Mouse (Mus musculus): ENCODE data around the gene Cox4i2.

Gene Cox4i2

DNA sequence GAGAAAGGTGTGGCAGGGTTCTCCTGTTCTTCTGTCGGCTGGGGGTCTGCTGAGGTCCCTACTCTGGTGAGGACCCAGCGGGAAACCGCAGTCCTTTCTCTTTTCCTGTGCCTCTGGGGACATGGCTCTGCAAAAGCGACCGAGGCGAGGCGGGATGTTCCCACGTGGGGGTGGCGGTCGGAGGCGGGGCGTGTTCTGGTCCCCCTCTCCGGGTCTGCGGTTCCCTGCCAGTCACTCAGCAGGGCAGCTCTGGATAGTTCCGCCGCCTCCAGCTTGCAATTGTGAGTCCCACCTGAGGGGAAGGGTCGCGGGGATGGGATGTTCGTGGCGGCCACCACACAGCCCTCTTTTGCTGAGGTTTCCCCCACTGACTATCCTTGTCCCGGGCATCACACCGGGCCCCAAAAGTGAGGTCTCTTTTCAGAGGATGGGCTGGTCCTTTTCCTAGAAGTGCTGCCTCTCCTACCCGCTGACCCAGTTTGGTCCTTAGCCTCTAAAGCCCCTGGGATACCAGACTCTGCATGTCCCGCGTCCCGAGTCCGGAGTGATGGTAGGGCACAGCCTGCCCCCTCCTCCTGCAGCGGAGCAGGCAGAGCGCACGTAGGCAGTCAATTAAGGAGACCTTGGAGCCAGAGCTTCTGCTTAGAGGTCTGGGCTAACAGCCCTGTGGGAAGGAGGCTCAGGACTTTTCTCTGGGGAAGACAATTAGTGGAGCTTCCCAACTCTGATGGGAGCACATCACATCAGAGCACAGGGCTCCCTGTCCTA lies at the start of gene Cox4i2:
Gene Cox4i2 (plus strand): TSS at position 230 of the 768 bp plus-strand sequence.
- DNase-seq (ENCODE audit: low spot score in 2 of 2): no peak

DNA sequence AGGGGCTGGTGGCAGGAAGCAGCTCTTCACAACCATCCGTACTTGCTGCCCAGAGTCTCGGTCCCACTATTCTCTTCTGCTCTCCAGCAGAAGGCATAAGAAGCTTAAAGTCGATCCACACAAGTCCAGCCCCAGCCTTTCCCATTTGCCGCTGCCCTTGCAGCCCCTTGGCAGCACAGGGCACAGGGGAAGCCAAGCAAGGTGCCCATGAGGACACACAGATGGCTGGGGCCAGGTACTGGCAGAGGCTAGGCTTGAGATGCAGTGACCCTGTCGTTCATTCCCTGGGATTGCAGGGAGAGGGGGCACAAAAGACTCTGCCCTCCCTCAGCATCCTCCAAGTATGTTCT lies 49.7 kb upstream of the Cox4i2 start:
- DNase-seq (ENCODE audit: low spot score in 2 of 2): no peak

DNA sequence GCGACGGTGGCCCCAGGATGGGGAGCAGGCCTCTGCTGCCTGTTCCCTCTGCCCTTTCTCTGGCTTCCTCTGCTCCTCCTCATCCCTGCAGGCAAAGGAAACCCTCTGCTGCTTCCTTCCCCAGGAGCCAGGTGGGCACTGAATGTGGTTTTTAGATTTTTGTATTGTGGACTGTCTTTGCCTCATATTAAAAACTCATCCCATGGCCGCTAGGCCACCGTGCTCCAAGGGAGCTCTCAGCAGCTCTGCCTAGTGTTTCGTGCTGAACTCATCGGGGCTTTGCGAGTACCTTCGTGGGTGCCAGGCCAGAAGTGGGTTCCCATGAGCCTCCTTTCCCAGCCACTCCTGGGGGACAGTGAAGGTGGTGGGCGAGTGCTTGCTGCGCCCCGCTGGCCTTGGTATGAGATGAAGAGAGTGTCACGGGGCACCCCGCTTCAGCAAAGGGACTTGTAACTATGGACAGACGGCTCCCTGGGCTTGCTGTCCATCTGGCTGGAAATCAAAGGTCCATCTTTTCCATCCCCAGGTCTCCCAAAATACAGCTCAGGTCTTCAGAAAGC lies 49.1 kb upstream of the Cox4i2 start:
- DNase-seq (ENCODE audit: low spot score in 2 of 2): no peak

DNA sequence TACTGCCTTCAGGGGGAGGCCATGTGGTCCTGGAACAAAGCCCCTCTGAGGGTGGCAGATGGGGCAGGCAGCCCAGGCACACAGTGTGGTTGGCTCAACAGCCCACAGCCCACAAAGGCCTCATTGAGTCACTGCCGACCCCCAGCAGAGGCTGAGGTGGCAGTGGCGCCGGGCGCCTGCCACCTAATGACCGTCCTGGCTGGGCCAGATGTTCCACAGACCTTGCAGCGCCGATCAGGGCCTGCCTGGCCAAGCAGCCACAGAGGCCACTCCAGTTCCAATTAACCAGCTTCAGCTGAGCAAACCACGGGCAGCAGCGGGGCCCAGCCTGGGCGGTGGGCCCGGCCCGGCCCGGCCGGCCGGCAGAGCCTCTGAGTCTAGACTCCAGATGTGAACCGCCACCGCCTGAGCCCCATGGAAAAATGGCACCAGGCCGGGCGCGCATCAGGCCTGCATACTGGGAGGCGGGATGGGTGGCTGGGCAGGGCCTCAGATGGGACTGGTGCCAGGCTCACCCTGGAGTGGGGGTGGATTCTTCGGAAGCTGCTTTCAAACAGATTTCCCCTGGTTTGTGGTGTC lies 47.9 kb upstream of the Cox4i2 start:
- no peak for DNase-seq (ENCODE audit: low spot score in 2 of 2)

DNA sequence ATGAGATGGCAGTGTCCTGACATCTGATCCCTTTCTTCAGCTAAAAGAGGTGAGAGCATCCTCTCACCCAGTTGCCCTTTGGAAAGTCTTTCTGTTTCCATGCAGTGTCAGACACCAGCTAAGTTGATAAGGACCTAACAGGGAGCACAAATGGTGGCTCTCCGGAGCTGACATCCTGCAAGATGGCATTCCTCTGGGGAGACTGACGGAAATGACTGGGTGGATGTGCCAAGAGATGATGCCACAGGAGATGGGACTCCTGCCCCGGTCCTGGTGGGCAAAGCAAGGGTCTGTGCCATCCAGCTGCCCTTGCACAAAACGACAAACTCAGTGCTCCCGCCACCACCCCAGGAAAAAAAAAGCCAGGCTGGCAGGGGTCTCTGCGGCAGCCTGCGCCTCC lies 46.8 kb upstream of the Cox4i2 start:
- no peak for DNase-seq (ENCODE audit: low spot score in 2 of 2)

DNA sequence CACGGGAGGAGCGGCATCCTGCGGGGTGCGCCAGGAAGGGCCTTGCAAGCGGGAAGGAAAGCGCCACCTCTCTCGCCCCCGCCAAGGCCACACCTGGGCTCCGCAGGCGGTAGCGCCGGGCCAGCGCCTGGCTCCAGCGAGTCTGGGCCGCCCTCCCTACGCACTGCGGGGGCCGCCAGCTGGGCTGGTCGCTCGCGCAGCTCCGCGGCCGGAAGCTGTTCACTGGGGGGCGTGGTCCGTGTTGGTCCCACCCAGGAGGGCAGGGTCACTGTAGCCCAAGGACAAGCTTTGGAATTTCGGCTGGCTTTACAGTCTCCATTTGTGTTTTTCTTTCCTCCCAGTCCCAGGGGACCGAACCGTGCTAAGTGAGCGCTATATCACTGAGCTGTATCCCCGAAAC lies 46.3 kb upstream of the Cox4i2 start:
- DNase-seq (ENCODE audit: low spot score in 2 of 2): no peak

DNA sequence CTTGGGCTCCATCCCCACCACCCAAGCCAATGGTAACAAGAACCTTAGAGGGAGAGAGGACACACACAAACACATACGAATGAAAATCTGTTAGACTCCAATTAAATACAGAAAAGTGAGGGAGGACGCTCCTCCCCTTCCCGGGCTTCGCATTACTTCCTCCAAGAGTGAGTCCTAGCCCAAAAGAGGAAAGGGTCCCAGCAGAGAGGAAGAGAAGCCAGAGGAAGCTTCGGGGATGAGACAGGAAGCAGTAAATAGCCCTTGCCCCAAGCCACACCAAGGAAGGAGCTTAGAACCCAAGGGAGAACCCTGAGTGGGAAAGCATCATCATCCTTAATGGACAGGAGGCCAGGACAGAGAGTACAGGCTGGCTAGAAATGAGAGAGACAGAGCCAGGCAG lies 44.9 kb upstream of the Cox4i2 start:
- no peak for DNase-seq (ENCODE audit: low spot score in 2 of 2)

DNA sequence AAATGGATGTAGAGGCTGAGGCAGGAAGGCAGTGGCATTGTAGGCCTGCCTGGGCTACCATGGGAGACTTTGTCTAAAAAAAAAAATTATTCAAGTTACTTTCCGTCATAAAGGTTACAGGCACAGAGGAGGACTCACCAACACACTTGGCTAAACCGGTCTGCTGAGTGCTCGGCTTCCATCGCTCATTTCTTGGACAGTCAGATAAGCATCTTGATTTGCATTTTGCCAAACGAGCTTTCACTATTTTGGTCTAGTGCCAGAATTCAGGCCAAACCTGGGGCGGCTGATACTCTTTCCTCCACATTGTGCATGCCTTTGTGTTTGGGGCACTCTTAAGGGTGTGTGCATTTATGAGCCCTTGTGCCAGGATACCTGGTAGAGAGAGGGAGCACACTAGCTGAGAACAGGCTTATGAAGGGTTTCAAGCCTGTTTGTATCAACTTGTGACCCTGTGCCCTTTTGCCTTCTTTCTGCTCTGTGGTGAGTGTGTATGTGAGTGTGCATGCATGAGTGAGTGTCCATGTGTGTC lies 37.7 kb upstream of the Cox4i2 start:
- no peak for DNase-seq (ENCODE audit: low spot score in 2 of 2)

DNA sequence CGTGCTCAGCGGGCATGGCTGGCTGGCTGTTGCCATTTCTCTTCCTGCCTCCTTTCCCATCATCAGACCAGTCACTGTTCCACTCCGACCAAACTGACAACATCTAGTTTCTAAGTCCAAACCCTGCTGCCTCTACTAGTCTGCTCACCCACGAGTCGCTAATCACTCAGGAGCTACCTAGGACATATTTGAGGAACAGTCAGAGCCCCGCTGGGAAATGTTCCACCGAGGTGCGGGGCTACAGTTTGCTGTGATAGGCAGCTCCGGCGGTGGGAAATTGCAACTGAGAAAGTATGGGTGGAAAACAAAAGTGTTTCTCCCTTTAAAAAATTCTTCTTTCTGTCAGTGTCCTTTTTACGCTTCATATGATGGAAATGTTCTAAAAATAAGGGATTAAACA lies 36.3 kb upstream of the Cox4i2 start:
- no peak for DNase-seq (ENCODE audit: low spot score in 2 of 2)

DNA sequence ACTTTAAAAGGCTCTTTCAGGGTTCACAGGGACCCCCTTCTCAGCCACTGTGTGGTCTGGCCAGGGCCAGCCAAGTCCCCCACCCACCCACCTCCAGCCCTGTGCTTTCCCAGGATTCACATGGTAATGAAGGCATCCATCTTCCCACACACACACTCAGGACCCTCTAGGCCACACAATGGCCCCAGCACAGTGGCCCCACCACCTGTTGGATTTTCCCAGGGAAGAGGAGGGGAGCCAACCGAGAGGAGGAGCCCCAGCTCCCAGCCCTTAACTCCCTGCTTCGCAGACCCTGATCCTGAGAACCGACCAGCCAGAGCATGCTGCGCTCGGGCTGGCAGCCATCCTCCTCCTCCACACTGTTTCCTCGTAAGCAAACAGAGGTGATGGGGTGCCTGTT lies 35.9 kb upstream of the Cox4i2 start:
- DNase-seq (ENCODE audit: low spot score in 2 of 2): no peak

DNA sequence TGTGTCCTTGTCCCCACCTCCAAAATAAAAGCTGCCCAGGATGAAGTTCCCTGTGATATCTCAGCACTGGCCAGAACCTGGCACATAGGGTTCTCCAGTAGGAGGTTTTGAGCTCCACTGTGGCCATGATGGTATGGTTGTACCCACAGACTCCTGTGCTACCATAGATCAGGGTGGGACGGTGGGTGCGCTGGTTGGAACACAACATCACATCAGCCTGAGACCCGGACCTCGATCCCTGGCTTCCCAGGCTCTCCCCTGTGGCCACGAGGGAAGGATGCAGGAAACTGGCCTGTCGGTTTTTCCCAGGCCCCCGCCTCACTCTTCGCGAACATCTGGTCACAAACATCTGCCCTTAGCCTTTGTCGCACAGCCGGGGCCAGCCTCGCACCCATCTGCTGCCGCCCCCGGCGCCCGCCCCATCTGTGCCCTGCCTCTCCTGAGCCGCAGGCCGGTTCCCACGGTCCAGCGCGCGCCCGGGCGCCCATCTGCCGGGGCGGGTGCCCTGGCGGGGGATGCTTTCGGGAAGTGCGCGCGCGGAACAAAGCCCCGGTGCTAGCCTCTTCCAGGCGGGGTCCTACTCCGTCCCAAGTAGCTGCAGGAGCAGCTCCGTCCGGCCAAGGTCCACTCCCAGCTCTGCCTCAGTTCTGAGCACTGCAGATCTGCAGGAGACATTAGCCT lies 30.2 kb upstream of the Cox4i2 start:
- DNase-seq (ENCODE audit: low spot score in 2 of 2): no peak

DNA sequence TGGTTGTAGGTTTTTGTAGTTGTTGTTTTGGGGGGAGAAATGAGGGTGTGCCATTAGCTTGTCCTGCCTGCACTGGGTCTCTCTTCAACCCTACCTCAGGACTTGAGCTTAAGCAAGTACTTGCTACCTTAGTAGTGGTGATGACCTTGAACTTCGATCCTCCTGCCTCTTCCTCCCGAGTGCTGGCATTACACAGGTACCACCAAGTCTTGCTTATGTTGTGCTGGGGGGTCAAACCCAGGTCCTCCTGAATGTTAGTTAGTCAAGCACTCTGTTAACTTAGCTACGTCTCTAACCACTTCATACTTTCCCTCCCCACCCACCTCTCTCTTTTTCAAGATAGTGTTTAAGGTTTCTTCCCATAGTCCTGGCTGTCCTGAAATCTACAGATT lies 29.6 kb upstream of the Cox4i2 start:
- no peak for DNase-seq (ENCODE audit: low spot score in 2 of 2)

DNA sequence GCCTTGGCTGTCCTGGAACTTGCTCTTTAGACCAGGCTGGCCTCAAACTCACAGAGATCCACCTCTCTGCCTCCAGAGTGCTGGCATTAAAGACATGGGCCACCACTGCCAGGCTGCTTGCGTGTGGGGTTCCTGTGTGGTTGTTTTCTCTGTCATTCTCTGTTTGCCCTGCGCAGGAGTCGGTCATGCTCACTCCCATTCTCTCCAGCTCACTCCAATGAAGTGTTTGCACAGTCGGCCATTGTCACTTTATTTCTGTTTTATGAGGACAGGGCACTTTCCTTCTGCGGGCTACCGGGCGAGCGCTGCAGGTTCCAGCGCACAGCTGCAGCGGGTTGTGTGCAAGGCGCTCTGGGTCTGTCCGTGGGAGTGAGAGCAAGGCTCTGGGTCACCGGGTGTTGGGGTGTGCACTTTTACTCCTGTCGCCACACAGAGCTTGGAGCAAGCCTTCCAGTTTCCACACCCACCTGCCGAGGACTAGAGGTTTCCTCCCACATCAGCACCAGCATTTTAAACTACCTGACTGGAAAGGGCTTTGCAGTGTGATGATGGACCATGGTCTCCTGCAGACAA lies 28.7 kb upstream of the Cox4i2 start:
- no peak for DNase-seq (ENCODE audit: low spot score in 2 of 2)

DNA sequence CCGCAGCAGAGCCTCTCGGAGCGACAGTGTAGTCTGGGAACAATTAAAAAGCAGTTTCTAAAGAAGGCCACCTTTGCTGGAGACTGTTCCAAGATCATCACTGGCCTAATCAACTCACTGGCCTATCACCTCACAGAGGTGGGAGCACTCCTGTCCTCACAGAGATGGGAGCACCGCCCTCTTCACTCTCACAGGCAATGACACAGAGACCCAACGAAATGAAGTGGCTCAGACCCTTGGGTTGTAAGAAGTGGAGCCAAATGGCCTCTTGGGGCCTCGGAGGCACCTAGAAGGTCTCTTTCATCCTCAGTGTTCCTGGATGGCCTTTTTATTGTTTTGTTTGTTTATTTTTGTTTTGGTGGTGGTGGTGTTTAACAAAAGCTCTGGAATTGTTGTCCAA lies 27.8 kb upstream of the Cox4i2 start:
- DNase-seq (ENCODE audit: low spot score in 2 of 2): no peak

DNA sequence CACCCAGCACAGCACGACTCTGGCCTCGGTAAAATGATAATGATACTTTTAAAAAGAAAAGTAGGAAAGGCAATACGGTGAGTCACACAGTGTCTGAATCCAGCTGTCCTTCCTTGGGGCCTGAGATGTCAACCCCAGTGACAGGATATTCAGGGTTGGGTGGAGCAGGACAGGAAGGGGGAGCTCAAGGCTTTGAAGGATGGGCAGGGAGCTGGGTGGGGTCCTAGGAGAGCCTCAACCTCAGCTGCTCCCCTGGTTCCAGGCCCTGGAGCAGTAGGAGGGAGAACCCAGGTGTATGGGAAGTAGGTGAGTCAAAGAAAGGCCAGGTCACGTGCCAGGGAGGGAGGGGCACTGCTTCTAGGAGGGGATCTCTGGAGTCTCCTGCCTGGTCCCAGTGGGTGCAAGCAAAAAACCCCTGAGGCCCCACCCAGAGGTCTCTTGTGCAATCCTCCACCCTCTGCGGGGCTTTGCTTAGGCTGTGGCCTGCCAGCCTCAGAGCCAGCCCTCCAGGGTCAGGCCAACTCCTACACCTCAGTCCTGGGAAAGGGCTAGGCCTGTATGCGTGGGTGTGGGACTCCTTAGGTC lies 27.1 kb upstream of the Cox4i2 start:
- DNase-seq (ENCODE audit: low spot score in 2 of 2): no peak

DNA sequence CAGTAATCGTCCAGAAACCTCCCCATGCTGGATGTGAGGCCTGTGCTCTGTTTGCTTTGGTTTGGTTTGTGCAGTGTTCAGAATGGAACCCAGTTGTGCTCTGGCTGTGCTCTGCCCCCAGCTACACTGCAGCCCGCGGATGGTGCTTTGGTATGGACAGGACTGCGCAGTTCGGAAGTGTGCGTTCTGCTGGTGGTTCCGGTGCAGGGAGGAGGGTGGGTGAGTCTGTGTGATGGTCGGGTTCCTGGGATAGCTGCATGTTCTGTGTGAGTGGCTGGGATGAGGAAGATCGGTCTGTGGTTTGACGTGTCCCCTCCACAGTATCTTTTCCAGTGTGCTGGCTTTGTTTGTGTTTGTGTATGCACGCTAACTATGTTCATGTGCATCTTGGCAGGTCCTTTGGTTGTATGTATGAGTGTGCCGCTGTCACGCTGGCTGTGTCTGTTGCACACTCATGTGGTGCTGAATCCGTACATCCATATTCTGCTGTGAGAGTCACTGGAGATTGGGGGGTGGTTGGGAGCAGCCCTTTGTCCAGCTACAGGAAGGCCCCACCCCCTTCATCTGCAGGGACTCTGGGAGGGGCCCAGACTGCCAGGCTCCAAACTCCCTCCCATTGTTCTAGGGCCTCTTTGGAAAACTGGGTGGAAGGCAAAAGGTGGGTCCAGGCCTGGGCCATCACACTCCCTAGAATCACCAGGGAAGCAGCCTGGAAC lies 26.0 kb upstream of the Cox4i2 start:
- DNase-seq (ENCODE audit: low spot score in 2 of 2): no peak

DNA sequence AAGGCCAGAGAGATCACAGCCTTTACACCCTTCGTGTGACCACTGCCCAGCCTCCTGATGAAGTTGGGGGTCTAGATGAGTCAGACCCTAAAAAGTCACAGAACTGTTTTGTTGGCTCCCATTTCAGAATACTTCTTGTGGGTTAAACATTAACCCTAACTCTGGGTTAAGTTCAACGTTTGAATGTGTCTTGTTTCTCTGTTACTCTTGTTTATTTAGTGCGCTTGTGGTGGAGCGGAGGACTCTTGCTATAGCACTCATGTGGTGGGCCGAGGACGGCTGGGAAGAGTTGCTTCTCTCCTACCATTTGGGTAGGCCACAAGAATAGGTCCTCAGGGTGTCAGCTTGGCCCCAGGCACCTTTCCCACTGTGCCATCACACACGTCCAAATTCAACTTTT lies 25.4 kb upstream of the Cox4i2 start:
- DNase-seq (ENCODE audit: low spot score in 2 of 2): no peak

DNA sequence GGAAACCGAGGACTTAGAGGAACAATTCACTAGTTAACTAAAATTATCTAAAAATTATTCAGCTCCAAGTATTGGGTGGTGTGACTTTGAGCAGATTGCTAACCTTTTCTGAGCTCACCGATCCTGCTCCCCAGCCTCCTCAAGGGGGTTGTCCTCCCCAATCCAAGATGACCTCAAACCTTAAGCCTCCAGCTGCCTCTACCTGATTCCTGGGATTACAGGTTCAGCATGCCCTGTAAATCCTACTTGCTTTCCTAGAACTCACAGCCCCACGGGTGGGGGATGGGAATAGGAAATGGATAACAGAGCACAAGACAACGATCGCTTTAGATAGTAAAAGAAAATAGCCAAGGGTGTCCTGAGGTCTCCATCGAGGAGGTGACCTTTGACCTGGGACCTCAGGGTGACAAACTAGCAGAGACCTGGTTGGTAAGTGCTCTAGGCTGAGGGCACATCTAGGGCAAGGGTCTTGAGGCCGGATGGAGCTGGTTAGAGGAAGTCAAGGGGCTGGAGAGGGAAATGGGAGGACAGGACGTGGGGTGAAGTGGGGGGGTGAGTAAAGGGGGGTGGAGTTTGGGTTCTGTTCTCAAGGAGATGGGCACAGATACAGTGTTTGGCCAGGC lies 24.8 kb upstream of the Cox4i2 start:
- no peak for DNase-seq (ENCODE audit: low spot score in 2 of 2)

DNA sequence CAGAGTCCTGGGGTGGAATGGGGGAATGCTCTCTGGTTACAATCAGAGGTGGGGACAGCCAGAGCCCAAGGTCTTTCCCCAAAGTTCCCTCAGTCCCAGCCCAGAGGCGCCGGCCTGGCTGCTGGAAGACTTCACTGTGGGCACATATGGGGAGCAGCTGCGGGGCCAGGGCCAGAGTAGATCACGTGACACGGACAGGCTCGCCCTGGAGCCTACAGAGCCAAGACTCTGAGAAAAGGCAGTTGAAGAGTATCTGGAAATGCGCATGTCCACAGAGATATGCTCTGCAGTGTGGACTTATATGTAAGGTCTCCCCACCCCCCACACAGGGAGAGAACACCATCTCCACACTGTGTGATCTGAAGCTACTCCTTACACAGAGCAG lies 24.3 kb upstream of the Cox4i2 start:
- DNase-seq (ENCODE audit: low spot score in 2 of 2): no peak

DNA sequence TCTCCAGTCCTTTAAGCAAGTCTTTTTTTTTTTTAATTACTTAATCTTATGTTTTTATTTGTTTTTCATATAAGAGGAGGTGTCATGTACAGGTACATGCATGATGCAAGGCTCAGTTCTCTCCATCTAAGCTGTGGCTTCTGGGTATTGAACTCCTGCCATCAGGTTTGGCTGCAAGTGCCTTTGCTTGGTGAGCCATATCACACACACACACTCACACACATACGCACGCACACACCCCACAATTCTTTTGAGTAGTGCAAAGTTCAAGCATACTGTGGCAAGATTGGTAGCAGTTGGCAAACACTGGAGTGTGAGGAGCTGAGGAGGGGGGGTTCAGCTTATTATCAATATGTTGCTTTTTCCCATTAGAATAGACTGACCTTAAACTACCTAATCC lies 20.8 kb upstream of the Cox4i2 start:
- DNase-seq (ENCODE audit: low spot score in 2 of 2): no peak

DNA sequence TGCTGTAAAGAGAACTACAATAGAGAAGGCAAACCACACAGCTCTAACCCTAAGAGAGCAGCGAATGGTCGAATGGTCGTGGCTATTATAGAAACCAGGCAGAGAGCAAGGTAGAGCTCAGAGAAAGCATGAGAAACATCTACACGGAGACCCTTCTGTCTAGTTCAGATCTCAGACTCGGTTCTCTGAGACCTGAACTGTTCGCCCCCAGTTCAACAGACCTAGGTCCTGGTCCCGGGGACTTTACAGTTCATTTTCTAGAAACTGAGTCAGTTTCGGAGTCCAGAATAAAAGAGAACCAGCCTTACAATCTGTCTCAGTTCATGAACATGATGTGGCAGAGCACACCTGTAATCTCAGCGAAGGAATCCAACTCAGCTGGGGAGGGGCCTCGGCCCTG lies 19.5 kb upstream of the Cox4i2 start:
- no peak for DNase-seq (ENCODE audit: low spot score in 2 of 2)
